Mouse (Mus musculus): ENCODE data around the gene Elob. TPM values are rescaled to one million over a fixed set of nuclear protein-coding genes. Genes with fewer than 3 reads are reported as not detected.

Elob gene
- total RNA-seq (2021): 100 to 1,000 TPM; 270 to 297 TPM
- long read RNA-seq, experiment 1, transcript Elob-204 (4 exons, 414 nt): minor isoform, 18 of 783 reads
- long read RNA-seq, experiment 1, transcript Elob-201 (4 exons, 537 nt): major isoform, 711 of 783 reads
- long read RNA-seq, experiment 1, transcript Elob-202 (3 exons, 581 nt): minor isoform, 37 of 783 reads
- long read RNA-seq, experiment 1, transcript Elob-205 (5 exons, 578 nt): minor isoform, 8 of 783 reads
- long read RNA-seq, experiment 1, partial matches to known transcripts: 8 of 783 reads
- long read RNA-seq, experiment 1, other reads (novel, unspliced or antisense): 1 of 783 reads
- long read RNA-seq, experiment 2, transcript Elob-204 (4 exons, 414 nt): minor isoform, 17 of 725 reads
- long read RNA-seq, experiment 2, transcript Elob-205 (5 exons, 578 nt): minor isoform, 8 of 725 reads
- long read RNA-seq, experiment 2, transcript Elob-202 (3 exons, 581 nt): minor isoform, 41 of 725 reads
- long read RNA-seq, experiment 2, transcript Elob-201 (4 exons, 537 nt): major isoform, 646 of 725 reads
- long read RNA-seq, experiment 2, partial matches to known transcripts: 10 of 725 reads
- long read RNA-seq, experiment 2, other reads (novel, unspliced or antisense): 3 of 725 reads

- DNase-seq: peak; percentile 76 to 78
- intact Hi-C loops (cut with DNase I): no loop called here
Measured at GRCm38 (mm10) chr17:23829064-23829619, at the start of gene Elob. Elob (minus strand) TSS chr17:23829136.

- DNase-seq: no peak
- intact Hi-C loops (cut with DNase I): no loop called here
Measured at GRCm38 (mm10) chr17:23877166-23877565, 48.2 kb upstream of the Elob start.

- intact Hi-C loops (cut with DNase I): no loop called here
- DNase-seq: no peak
Measured at GRCm38 (mm10) chr17:23876741-23877140, 47.8 kb upstream of the Elob start.

GRCm38 (mm10) chr17:23873884-23874856 is 45.2 kb upstream of the Elob start:
- intact Hi-C loops (cut with DNase I): loop anchor here (5.0 kb wide), 1 partner anchor 83 kb away; the partner anchor contains the start of gene Sbpl
- peak in 1 of 2 experiments; percentile 27 for DNase-seq

- intact Hi-C loops (cut with DNase I): no loop called here
- no peak for DNase-seq
Measured at GRCm38 (mm10) chr17:23868513-23868912, 39.6 kb upstream of the Elob start.

GRCm38 (mm10) chr17:23867756-23868155 is 38.8 kb upstream of the Elob start, which contains the start of gene Prss21:
Prss21 (plus strand) TSS chr17:23868056.
- intact Hi-C loops (cut with DNase I): no loop called here
- no peak for DNase-seq

- DNase-seq: no peak
- intact Hi-C loops (cut with DNase I): no loop called here
Measured at GRCm38 (mm10) chr17:23862926-23863325, 34.0 kb upstream of the Elob start.

- DNase-seq: no peak
- intact Hi-C loops (cut with DNase I): no loop called here
Measured at GRCm38 (mm10) chr17:23857913-23858312, 29.0 kb upstream of the Elob start.

GRCm38 (mm10) chr17:23857193-23857592 is 28.3 kb upstream of the Elob start:
- intact Hi-C loops (cut with DNase I): no loop called here
- no peak for DNase-seq

GRCm38 (mm10) chr17:23854229-23854765 is 25.4 kb upstream of the Elob start:
- intact Hi-C loops (cut with DNase I): no loop called here
- no peak for DNase-seq

- intact Hi-C loops (cut with DNase I): loop anchor here (2.0 kb wide), 1 partner anchor 106 kb away; no protein-coding TSS in a partner anchor
Measured at GRCm38 (mm10) chr17:23853292-23853691, 24.4 kb upstream of the Elob start.

GRCm38 (mm10) chr17:23850853-23851749 is 22.2 kb upstream of the Elob start:
- peak; percentile 44 to 47 for DNase-seq
- intact Hi-C loops (cut with DNase I): no loop called here

More at GRCm38 (mm10) chr17:23853292-23853691, 24.4 kb upstream of the Elob start:
- DNase-seq: peak in 1 of 2 experiments; percentile 32

- intact Hi-C loops (cut with DNase I): no loop called here
- DNase-seq: no peak
Measured at GRCm38 (mm10) chr17:23850028-23850427, 21.1 kb upstream of the Elob start.

GRCm38 (mm10) chr17:23843812-23844273 is 14.9 kb upstream of the Elob start, which contains the start of the genes Prss32 and Prss41:
Prss32 (plus strand) TSS chr17:23843855.
Prss41 (minus strand) TSS chr17:23844172.
- intact Hi-C loops (cut with DNase I): loop anchor here (2.0 kb wide), 1 partner anchor 69 kb away; no protein-coding TSS in a partner anchor
- DNase-seq: peak; percentile 25 to 38

GRCm38 (mm10) chr17:23843141-23843811 is 14.3 kb upstream of the Elob start:
- intact Hi-C loops (cut with DNase I): loop anchor here (2.0 kb wide), 1 partner anchor 68 kb away; no protein-coding TSS in a partner anchor
- DNase-seq: no peak

- intact Hi-C loops (cut with DNase I): no loop called here
- peak in 1 of 2 experiments; percentile 26 for DNase-seq
Measured at GRCm38 (mm10) chr17:23841145-23841544, 12.2 kb upstream of the Elob start.

- intact Hi-C loops (cut with DNase I): no loop called here
- DNase-seq: no peak
Measured at GRCm38 (mm10) chr17:23836006-23836575, 7.2 kb upstream of the Elob start, which contains the start of gene Prss33. Prss33 (minus strand) TSS chr17:23836056.
